Mouse (Mus musculus): ENCODE results near the gene Btbd9. TPM values are rescaled to one million over a fixed set of nuclear protein-coding genes. Genes with fewer than 3 reads are reported as not detected.

Btbd9 gene
- polyA plus RNA-seq, 1 experiment from 2014 or later: 98.0 TPM

- no peaks in the 10 kb centered on the region for H3K36me3 ChIP-seq
- WGBS: 93% methylated on average over 9 of the region's 9 CpGs
- H3K4me3 ChIP-seq: no peak overlapping the region
- no peak overlapping the region for H3K4me2 ChIP-seq (replicated peaks)
- H3K27ac ChIP-seq (replicated peaks): no peak overlapping the region
- H3K4me1 ChIP-seq: peaks cover 13% of the 10 kb centered on the region
- ATAC-seq (ENCODE audit: low FRiP score, low read depth): no peak
- H3K27me3 ChIP-seq: no peaks in the 10 kb centered on the region
- H3K9me3 ChIP-seq: no peaks in the 10 kb centered on the region
- no peak overlapping the region for H3K9ac ChIP-seq (replicated peaks)
Measured at GRCm38 (mm10) chr17:30452363-30452762, 123.9 kb downstream of the Btbd9 start.

- ATAC-seq (ENCODE audit: low FRiP score, low read depth): no peak
- Histone ChIP-seq H3K4me2 (replicated peaks) (no peak overlapping the region), H3K9ac (replicated peaks) (no peak overlapping the region), H3K36me3 (no peaks in the 10 kb centered on the region), H3K9me3 (no peaks in the 10 kb centered on the region), H3K4me3 (no peak overlapping the region), H3K27ac (replicated peaks) (no peak overlapping the region), H3K4me1 (peaks cover 3% of the 10 kb centered on the region; the same call in 1 of the 2 replicates), H3K27me3 (no peaks in the 10 kb centered on the region)
- 87% methylated on average over 5 of the region's 5 CpGs for WGBS
Measured at GRCm38 (mm10) chr17:30448562-30448961, 127.7 kb downstream of the Btbd9 start.

GRCm38 (mm10) chr17:30445805-30446441 lies 130.4 kb downstream of the Btbd9 start:
- Histone ChIP-seq H3K27me3 (no peaks in the 10 kb centered on the region), H3K9ac (replicated peaks) (no peak overlapping the region), H3K27ac (replicated peaks) (no peak overlapping the region), H3K4me3 (no peak overlapping the region), H3K36me3 (no peaks in the 10 kb centered on the region), H3K9me3 (no peaks in the 10 kb centered on the region), H3K4me1 (no peaks in the 10 kb centered on the region), H3K4me2 (replicated peaks) (no peak overlapping the region)
- no peak for ATAC-seq (ENCODE audit: low FRiP score, low read depth)
- 87% methylated on average over 3 of the region's 3 CpGs for WGBS

GRCm38 (mm10) chr17:30439702-30440101 lies 136.6 kb downstream of the Btbd9 start:
- Histone ChIP-seq H3K4me2 (replicated peaks) (no peak overlapping the region), H3K36me3 (no peaks in the 10 kb centered on the region), H3K9me3 (no peaks in the 10 kb centered on the region), H3K4me3 (no peak overlapping the region), H3K4me1 (peaks cover 13% of the 10 kb centered on the region; the same call in 1 of the 2 replicates), H3K27me3 (no peaks in the 10 kb centered on the region), H3K27ac (replicated peaks) (no peak overlapping the region), H3K9ac (replicated peaks) (no peak overlapping the region)
- 88% methylated on average over 3 of the region's 3 CpGs for WGBS
- ATAC-seq (ENCODE audit: low FRiP score, low read depth): no peak

- whole genome bisulfite sequencing: 89% methylated on average over 4 of the region's 4 CpGs
Measured at GRCm38 (mm10) chr17:30438786-30439185, 137.5 kb downstream of the Btbd9 start.

GRCm38 (mm10) chr17:30436021-30436461 lies 140.2 kb downstream of the Btbd9 start:
- H3K27me3 ChIP-seq: no peaks in the 10 kb centered on the region
- 64% methylated on average over 5 of the region's 5 CpGs for WGBS
- H3K4me2 ChIP-seq (replicated peaks): no peak overlapping the region
- H3K36me3 ChIP-seq: no peaks in the 10 kb centered on the region
- no peak overlapping the region for H3K4me3 ChIP-seq
- H3K9ac ChIP-seq (replicated peaks): no peak overlapping the region
- no peak for ATAC-seq (ENCODE audit: low FRiP score, low read depth)
- no peak overlapping the region for H3K27ac ChIP-seq (replicated peaks)
- no peaks in the 10 kb centered on the region for H3K9me3 ChIP-seq
- H3K4me1 ChIP-seq: peaks cover 13% of the 10 kb centered on the region; the same call in 1 of the 2 replicates

More at GRCm38 (mm10) chr17:30438786-30439185, 137.5 kb downstream of the Btbd9 start:
- H3K9ac ChIP-seq (replicated peaks): no peak overlapping the region
- no peaks in the 10 kb centered on the region for H3K27me3 ChIP-seq
- H3K36me3 ChIP-seq: no peaks in the 10 kb centered on the region
- H3K4me3 ChIP-seq: no peak overlapping the region
- no peak for ATAC-seq (ENCODE audit: low FRiP score, low read depth)
- H3K9me3 ChIP-seq: no peaks in the 10 kb centered on the region
- no peak overlapping the region for H3K27ac ChIP-seq (replicated peaks)
- no peak overlapping the region for H3K4me2 ChIP-seq (replicated peaks)
- peaks cover 13% of the 10 kb centered on the region; the same call in 1 of the 2 replicates for H3K4me1 ChIP-seq

- H3K4me1 ChIP-seq: peaks cover 13% of the 10 kb centered on the region; the same call in 1 of the 2 replicates
- H3K4me2 ChIP-seq (replicated peaks): no peak overlapping the region
- no peaks in the 10 kb centered on the region for H3K27me3 ChIP-seq
- H3K36me3 ChIP-seq: no peaks in the 10 kb centered on the region
- H3K9me3 ChIP-seq: no peaks in the 10 kb centered on the region
- 64% methylated on average over 7 of the region's 7 CpGs for WGBS
- no peak overlapping the region for H3K4me3 ChIP-seq
- H3K27ac ChIP-seq (replicated peaks): no peak overlapping the region
- no peak overlapping the region for H3K9ac ChIP-seq (replicated peaks)
- no peak for ATAC-seq (ENCODE audit: low FRiP score, low read depth)
Measured at GRCm38 (mm10) chr17:30435478-30435877, 140.8 kb downstream of the Btbd9 start.

- no peak overlapping the region for H3K4me2 ChIP-seq (replicated peaks)
- no peak overlapping the region for H3K9ac ChIP-seq (replicated peaks)
- peaks cover 13% of the 10 kb centered on the region; the same call in 1 of the 2 replicates for H3K4me1 ChIP-seq
- ATAC-seq (ENCODE audit: low FRiP score, low read depth): no peak
- no peaks in the 10 kb centered on the region for H3K9me3 ChIP-seq
- no peak overlapping the region for H3K4me3 ChIP-seq
- H3K36me3 ChIP-seq: no peaks in the 10 kb centered on the region
- WGBS: 90% methylated on average over 10 of the region's 10 CpGs
- H3K27me3 ChIP-seq: no peaks in the 10 kb centered on the region
- H3K27ac ChIP-seq (replicated peaks): no peak overlapping the region
Measured at GRCm38 (mm10) chr17:30432094-30432493, 144.2 kb downstream of the Btbd9 start.

- Histone ChIP-seq H3K9ac (replicated peaks) (no peak overlapping the region), H3K27me3 (no peaks in the 10 kb centered on the region), H3K4me2 (replicated peaks) (no peak overlapping the region), H3K4me1 (peaks cover 10% of the 10 kb centered on the region; the same call in 1 of the 2 replicates), H3K4me3 (no peak overlapping the region), H3K9me3 (no peaks in the 10 kb centered on the region), H3K27ac (replicated peaks) (no peak overlapping the region), H3K36me3 (no peaks in the 10 kb centered on the region)
- WGBS: 78% methylated on average over 10 of the region's 10 CpGs
- no peak for ATAC-seq (ENCODE audit: low FRiP score, low read depth)
Measured at GRCm38 (mm10) chr17:30430961-30431640, 145.2 kb downstream of the Btbd9 start.

GRCm38 (mm10) chr17:30428661-30429060 lies 147.6 kb downstream of the Btbd9 start:
- Histone ChIP-seq H3K27me3 (no peaks in the 10 kb centered on the region), H3K4me2 (replicated peaks) (no peak overlapping the region), H3K27ac (replicated peaks) (no peak overlapping the region), H3K4me1 (no peaks in the 10 kb centered on the region), H3K4me3 (no peak overlapping the region), H3K9ac (replicated peaks) (no peak overlapping the region), H3K9me3 (no peaks in the 10 kb centered on the region), H3K36me3 (no peaks in the 10 kb centered on the region)
- ATAC-seq (ENCODE audit: low FRiP score, low read depth): no peak
- WGBS: 95% methylated on average over 9 of the region's 9 CpGs

GRCm38 (mm10) chr17:30423256-30423852 lies 152.9 kb downstream of the Btbd9 start:
- Histone ChIP-seq H3K9me3 (no peaks in the 10 kb centered on the region), H3K9ac (replicated peaks) (no peak overlapping the region), H3K27me3 (no peaks in the 10 kb centered on the region), H3K4me3 (no peak overlapping the region), H3K36me3 (no peaks in the 10 kb centered on the region), H3K4me2 (replicated peaks) (no peak overlapping the region), H3K27ac (replicated peaks) (no peak overlapping the region), H3K4me1 (peaks cover 12% of the 10 kb centered on the region)
- no peak for ATAC-seq (ENCODE audit: low FRiP score, low read depth)
- WGBS: 68% methylated on average over 4 of the region's 4 CpGs

GRCm38 (mm10) chr17:30422278-30422677 lies 154.0 kb downstream of the Btbd9 start:
- H3K4me1 ChIP-seq: peaks cover 12% of the 10 kb centered on the region
- H3K4me2 ChIP-seq (replicated peaks): no peak overlapping the region
- 86% methylated on average over 1 of the region's 1 CpGs for WGBS
- H3K9me3 ChIP-seq: no peaks in the 10 kb centered on the region
- no peaks in the 10 kb centered on the region for H3K36me3 ChIP-seq
- no peaks in the 10 kb centered on the region for H3K27me3 ChIP-seq
- no peak overlapping the region for H3K9ac ChIP-seq (replicated peaks)
- no peak overlapping the region for H3K4me3 ChIP-seq
- no peak overlapping the region for H3K27ac ChIP-seq (replicated peaks)
- ATAC-seq (ENCODE audit: low FRiP score, low read depth): no peak

Data from midbrain, embryonic 12.5 days (tissue).